Mouse (Mus musculus) MEL (cell line): ENCODE data around the gene Olfr670.

ENCODE experiments used
- CHD2 ChIP-seq: IDR thresholded peaks from 2 replicates; pipeline ENCODE4 v1.6.1; 2011; ENCODE audit warnings: low read length, improper control_type of control experiment
- CTCF ChIP-seq, 3 experiments: IDR thresholded peaks in 2 of 3; conservative IDR thresholded peaks in 1 of 3; 2 replicates each; pipeline ENCODE4 v1.5.1; 2011 to 2012; ENCODE audit warnings: low read length in 3 of 3, low read depth in 2 of 3, mild to moderate bottlenecking in 2 of 3, improper control_type of control experiment in 1 of 3, inconsistent platforms in 1 of 3, mixed read lengths in 1 of 3, moderate library complexity in 1 of 3; ENCODE audit not compliant: control insufficient read depth in 1 of 3, insufficient read depth in 1 of 3, poor library complexity in 1 of 3, severe bottlenecking in 1 of 3
- ELF1 ChIP-seq: IDR thresholded peaks from 2 replicates; pipeline ENCODE4 v1.6.1; 2014; ENCODE audit warnings: low read depth, mild to moderate bottlenecking, inconsistent platforms, low read length, improper control_type of control experiment, moderate library complexity
- EP300 ChIP-seq, 2 experiments: IDR thresholded peaks; 2 replicates each; pipeline ENCODE4 v1.6.1; 2011; ENCODE audit warnings: improper control_type of control experiment in 2 of 2, low read length in 2 of 2, low read depth in 1 of 2, mild to moderate bottlenecking in 1 of 2
- ETS1 ChIP-seq: IDR thresholded peaks from 2 replicates; pipeline ENCODE4 v1.6.1; 2012; ENCODE audit warnings: low read depth, mild to moderate bottlenecking, inconsistent platforms, low read length, improper control_type of control experiment, moderate library complexity
- GABPA ChIP-seq: IDR thresholded peaks from 2 replicates; pipeline ENCODE4 v1.6.1; 2012; ENCODE audit warnings: low read depth, mild to moderate bottlenecking, inconsistent platforms, low read length, improper control_type of control experiment, moderate library complexity
- MAZ ChIP-seq: IDR thresholded peaks from 2 replicates; pipeline ENCODE4 v1.6.1; 2012; ENCODE audit warnings: low read depth, mild to moderate bottlenecking, inconsistent platforms, low read length, improper control_type of control experiment
- NRF1 ChIP-seq: IDR thresholded peaks from 2 replicates; pipeline ENCODE4 v1.6.1; 2014; ENCODE audit warnings: low read depth, mild to moderate bottlenecking, inconsistent platforms, low read length, improper control_type of control experiment, moderate library complexity; ENCODE audit not compliant: poor library complexity, insufficient read depth, severe bottlenecking
- POLR2A ChIP-seq, 2 experiments: IDR thresholded peaks; 2 replicates each; pipeline ENCODE4 v1.6.1; 2011 to 2012; ENCODE audit warnings: low read length in 2 of 2, mild to moderate bottlenecking in 2 of 2, control low read depth in 1 of 2, improper control_type of control experiment in 1 of 2, low read depth in 1 of 2, moderate library complexity in 1 of 2; ENCODE audit not compliant: control insufficient read depth in 1 of 2, insufficient read depth in 1 of 2, poor library complexity in 1 of 2
- RAD21 ChIP-seq: IDR thresholded peaks from 2 replicates; pipeline ENCODE4 v1.6.1; 2011; ENCODE audit warnings: mild to moderate bottlenecking, low read depth, low read length, improper control_type of control experiment
- UBTF ChIP-seq: IDR thresholded peaks from 2 replicates; pipeline ENCODE4 v1.6.1; 2012; ENCODE audit warnings: low read depth, mild to moderate bottlenecking, inconsistent platforms, low read length, improper control_type of control experiment, moderate library complexity, borderline replicate concordance; ENCODE audit not compliant: insufficient read depth
- USF2 ChIP-seq, 2 experiments: IDR thresholded peaks; 2 replicates each; pipeline ENCODE4 v1.6.1; 2011 to 2012; ENCODE audit warnings: improper control_type of control experiment in 2 of 2, low read length in 2 of 2, borderline replicate concordance in 1 of 2, inconsistent platforms in 1 of 2, low read depth in 1 of 2, mild to moderate bottlenecking in 1 of 2; ENCODE audit not compliant: insufficient read depth in 1 of 2
- ZKSCAN1 ChIP-seq: IDR thresholded peaks from 2 replicates; pipeline ENCODE4 v1.6.1; 2012; ENCODE audit warnings: low read depth, mild to moderate bottlenecking, inconsistent platforms, low read length, improper control_type of control experiment, moderate library complexity
- ZMIZ1 ChIP-seq: IDR thresholded peaks from 2 replicates; pipeline ENCODE4 v1.6.1; 2012; ENCODE audit warnings: low read depth, mild to moderate bottlenecking, inconsistent platforms, low read length, improper control_type of control experiment, moderate library complexity

DNA sequence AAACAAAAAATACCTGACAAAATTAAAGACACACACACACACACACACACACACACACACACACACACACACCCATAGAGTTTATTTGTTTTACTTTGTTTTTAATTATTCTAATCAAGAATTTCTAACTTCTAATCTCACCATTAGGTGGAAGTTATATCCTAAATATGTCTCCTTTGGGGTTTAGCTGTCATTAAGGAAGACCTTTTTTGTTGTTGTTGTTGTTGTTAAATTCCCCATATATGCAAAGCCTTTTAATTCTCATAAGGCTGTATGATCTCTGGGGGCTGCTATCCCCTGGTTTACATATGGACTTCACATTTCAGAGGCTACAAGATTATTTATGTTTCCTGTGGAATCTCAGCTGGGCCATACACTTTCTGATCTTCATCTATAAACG is 28.5 kb downstream of the Olfr670 start, which contains the start of gene Olfr669:
- TF ChIP-seq MAZ (no peak), CTCF (IDR thresholded peaks at IDR 0.05 in 2 of 3, conservative IDR thresholded peaks at IDR 0.05 in 1 of 3; ENCODE audit: control insufficient read depth in 1 of 3, insufficient read depth in 1 of 3, low read depth in 2 of 3, low read length in 3 of 3, poor library complexity in 1 of 3, severe bottlenecking in 1 of 3) (no peak), EP300 (IDR thresholded peaks at IDR 0.05; ENCODE audit: low read depth in 1 of 2, low read length in 2 of 2) (no peak), UBTF (no peak), POLR2A (IDR thresholded peaks at IDR 0.05; ENCODE audit: control insufficient read depth in 1 of 2, insufficient read depth in 1 of 2, low read depth in 1 of 2, low read length in 2 of 2, poor library complexity in 1 of 2) (no peak), RAD21 (no peak), ZMIZ1 (no peak), NRF1 (no peak), ELF1 (no peak), ETS1 (no peak), CHD2 (no peak), USF2 (IDR thresholded peaks at IDR 0.05; ENCODE audit: borderline replicate concordance in 1 of 2, insufficient read depth in 1 of 2, low read depth in 1 of 2, low read length in 2 of 2) (no peak), ZKSCAN1 (no peak), GABPA (no peak)
